Mouse (Mus musculus) telencephalon, adult 2 months (tissue): ENCODE measurements around the gene B3gnt8.
A peak's percentile ranks its signal among the peaks of the same experiment; 100 is the strongest.

ENCODE experiments used
- DNase-seq: peaks from one replicate; pipeline ENCODE4 v3.0.0-alpha.2; 2011; ENCODE audit warnings: low read depth, low spot score

The B3gnt8 gene

DNA sequence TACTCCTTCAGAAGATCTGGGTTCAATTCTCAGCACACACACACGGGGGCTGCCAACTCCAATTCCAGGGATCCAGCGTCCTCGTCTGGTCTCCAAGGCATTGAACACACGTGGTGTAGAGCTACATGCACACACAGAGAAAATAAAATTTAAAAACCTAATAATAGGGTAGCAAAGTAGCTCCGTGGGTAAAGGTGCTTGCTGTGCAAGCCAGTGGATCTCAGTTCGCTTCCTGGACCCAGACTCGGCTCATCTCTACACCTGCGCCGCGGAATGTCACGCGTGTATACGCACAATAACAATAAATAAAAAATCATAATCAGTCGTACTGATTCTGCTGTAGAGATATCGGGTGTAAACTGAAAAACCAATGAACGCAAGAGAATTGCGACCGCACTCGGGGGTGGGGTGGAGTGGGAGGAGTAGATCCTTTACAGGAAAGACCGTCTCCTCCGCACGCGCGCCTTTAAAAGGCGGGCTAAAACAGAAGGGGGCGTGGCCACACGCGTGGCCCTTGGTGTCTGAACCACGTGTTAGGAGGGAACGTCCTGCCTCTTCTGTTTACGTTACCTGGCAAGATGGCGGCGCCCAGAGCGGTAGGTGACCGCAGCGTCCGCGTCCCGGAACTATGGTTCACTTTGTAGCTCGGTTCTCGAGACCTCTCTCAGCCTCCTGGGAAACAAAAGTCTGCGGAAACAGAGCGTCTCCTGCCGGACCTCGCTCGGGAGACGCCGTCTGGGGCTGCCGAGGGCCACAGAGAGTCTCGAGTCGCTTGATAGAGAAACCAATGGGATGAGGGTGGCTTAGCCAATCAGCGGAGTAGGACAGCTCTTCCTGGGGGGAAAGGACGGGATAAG, 7.4 kb upstream of the B3gnt8 start, which contains the start of gene Dmac2:
Gene Dmac2 (plus strand): TSS at position 550 of the 857 bp plus-strand sequence.
- DNase-seq = peak; percentile 90

DNA sequence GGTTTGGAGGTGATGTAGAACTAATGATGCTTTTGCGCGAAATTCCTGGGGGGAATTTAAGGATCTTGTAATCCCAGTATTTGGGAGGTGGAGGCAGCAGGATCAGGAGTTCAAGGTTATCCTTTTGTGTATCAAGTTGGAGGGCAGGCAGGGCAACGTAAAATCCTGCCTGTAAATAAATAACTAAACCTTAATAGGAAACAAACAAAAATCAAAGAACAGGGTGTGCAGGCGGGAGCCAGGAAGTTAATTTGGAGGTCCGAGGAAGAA, 6.8 kb upstream of the B3gnt8 start:
- DNase-seq = no peak

DNA sequence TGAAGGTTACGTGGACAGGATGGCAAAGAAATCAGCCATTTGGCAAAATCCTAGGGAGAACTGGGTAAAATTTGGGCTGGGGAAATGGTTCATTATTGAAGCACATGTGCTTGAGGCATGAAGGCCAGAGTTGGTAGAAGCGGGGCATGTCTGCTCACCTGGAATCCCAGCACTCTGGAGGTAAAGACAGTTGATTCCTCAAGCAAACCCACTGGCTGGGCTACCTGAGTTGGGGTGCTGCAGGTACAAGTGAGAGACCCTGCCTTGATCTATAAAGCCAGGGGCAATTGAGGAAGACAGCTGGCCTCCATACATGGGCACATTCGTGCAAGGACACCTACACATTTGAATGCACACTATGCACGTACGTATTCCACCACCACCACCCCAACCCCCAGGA, 6.4 kb upstream of the B3gnt8 start:
- DNase-seq = no peak

- DNase-seq = no peak
Measured at GRCm38 (mm10) chr7:25620751-25621150, 5.7 kb upstream of the B3gnt8 start.

- no peak for DNase-seq
Measured at GRCm38 (mm10) chr7:25623857-25624370, 2.5 kb upstream of the B3gnt8 start.

DNA sequence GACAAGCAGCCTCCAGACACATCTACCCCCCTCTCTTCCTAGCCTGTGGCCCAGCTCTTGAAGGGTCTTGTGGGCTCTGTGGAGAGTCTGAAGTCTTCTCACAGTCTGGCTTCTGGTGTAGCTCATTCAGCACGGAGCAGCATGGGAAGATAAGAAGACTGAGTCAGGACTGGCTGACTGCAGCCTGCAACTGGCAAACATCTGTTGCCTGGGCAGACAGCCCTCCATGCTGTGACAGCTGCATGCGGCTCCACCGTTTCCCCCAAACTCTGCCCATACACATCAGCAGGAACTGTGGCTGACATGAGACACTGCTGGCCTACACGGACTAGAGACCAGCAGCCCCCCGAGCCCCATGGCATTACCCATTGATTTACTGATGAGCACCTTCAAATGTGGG, 1.6 kb upstream of the B3gnt8 start:
- no peak for DNase-seq

DNA sequence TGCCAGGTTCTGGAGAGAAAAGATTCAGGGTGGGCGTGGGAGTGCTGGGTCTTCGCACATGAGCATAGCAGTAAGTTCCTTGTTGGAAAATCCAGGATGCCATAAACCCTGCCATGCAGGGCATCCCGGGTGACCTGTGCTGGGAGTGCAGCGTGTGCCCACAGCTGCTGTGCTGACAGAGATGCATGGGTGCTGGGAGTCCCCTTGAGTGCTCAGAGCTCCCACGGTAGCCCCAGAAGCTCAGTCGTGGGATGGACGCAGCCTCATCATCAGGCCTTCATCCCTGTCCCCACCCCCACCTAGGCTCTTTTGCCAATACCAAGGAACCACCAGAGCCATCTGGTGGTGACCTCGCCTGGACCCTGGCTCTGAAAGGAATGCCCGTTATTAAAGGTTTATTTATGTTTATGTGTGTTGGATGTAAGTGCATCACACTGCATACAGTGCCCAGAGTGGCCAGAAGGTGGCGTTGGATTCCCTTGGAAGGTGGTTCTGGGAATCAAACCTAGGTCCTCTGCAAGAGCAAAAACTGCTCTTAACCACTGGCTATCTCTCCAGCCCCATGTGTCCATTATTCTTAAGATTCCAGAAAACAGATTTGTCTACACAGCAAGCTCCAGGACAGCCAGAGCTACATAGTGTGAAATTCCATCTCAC, 732 bp upstream of the B3gnt8 start:
- DNase-seq = no peak

DNA sequence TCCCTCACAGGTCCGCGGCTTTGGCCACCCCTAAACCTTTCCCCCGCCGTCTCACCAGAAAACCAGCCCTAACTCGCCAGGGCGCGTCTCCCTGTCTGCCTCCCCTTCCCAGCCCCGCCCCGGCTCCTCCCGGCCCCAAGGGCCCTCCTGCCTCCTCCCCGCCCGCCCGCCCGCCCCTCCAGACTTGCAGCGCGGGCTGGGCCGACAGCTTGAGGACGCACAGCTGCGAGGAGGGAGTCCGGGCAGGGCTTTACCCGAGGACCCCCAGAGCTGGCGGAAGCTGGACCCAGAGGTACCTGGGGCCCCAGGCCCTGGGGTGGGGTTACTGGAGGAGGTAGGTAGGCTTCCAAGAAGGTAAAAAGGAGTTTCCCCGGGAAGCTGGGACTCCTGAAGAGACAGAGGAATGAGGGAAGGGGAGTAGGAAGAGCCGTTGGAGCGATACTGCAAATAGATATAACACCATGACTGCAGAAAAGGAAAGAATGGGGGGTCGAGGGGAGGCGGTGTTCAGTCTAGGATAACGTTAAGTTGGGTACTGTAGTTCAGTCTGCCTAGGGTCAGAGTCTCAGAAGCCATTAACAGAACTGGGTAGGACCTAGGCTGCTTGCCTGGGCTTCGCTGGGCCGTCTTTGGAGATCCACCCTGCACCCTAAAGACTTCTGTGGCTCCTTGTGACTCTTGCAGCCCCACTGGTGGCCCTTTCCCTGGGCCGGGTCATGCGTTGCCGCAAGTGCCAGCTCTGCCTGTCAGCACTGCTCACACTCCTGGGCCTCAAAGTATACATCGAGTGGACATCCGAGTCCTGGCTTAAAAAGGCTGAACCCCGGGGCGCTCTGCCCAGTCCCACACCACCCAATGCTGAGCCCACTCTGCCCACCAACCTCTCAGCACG, 1.2 kb downstream of the B3gnt8 start:
- no peak for DNase-seq

DNA sequence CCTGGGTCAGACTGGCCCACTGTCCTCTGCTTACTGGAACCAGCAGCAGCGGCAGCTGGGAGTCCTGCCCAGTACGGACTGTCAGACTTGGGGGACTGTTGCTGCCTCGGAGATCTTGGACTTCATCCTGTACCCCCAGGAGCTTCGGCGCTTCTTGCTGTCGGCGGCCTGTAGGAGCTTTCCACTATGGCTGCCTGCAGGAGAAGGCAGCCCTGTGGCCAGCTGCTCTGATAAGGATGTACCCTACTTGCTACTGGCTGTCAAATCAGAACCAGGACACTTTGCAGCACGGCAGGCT, 1.8 kb downstream of the B3gnt8 start:
- DNase-seq = no peak

- no peak for DNase-seq
Measured at GRCm38 (mm10) chr7:25632679-25633078, 6.2 kb downstream of the B3gnt8 start.

- DNase-seq = no peak
Measured at GRCm38 (mm10) chr7:25636373-25636772, 9.9 kb downstream of the B3gnt8 start.

DNA sequence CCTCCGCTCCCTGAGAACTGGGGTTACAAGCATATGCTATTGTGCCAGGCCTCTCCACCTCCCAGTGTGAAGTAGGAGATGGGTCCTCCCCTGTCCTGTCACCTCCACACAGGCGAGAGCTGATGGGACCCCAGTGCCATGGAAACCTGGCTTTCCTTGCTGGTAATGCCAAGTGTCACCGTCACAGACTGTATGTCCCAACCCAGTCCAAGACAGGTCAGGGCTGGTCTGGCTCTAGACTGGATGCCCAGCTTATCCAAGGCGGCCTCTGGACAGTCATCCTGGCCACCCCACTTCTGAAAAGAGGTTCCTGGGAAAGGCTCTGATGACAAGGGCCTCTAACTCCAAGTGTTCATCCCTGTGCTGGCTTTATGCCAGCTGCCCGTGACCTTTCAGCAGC, 10.6 kb downstream of the B3gnt8 start:
- no peak for DNase-seq

DNA sequence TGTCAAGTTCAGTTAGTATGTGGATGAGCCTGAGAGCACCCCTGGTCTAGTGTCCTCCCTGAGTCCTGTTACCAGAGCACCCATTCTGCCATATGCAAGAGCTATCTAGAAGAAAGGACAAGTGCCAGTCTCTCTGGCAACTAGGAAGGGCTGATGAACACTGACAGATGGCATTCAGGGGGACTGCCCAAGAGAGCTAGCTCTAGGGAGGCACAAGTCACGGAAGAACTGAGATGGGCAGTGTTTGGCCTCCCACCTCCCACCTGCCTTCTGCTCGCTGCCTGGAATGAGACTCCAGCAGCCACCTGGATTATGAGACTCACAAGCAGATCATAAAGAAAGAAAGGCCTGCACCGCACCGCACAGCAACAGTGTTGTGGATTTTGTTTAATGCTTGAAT, 13.3 kb downstream of the B3gnt8 start:
- peak; percentile 55 for DNase-seq

DNA sequence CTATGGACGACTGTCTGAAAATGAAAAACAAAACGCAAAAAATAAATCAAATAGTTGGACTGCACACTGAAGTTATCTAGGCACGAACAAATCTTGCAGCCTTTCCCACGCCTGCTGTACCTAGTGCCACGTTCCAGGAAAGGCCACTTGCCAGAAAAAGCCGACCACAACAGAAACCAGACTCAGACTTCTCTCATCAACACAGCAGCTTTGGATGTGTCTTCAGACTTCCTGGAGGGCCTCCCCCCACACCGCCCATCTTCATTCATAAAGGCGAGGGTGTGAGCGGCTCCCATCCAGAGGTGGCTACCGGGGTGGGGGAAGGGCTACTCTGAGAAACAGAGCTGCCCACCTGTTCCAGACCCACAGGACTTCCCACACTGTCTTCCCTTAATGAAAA, 17.7 kb downstream of the B3gnt8 start:
- no peak for DNase-seq

DNA sequence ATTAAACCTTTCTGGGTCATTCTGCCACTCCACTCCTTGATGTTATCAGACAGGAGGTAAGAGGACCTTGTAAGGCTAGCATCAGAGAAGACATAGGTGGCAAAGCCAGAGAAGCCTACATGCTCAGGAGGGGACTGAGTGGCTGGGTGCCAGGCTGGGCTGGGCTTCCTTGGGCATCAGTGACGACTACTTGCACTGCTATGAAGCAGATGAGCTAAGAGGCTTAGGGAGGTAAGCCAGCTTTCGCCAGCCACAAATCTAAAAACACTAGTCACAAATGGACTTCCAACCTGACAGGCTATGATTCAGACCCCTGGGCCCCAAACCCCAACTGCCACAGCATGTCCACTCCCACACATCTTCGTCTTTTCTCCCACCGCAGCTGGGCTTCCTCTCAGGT, 18.2 kb downstream of the B3gnt8 start:
- no peak for DNase-seq

- DNase-seq = no peak
Measured at GRCm38 (mm10) chr7:25645074-25645473, 18.6 kb downstream of the B3gnt8 start.

- no peak for DNase-seq
Measured at GRCm38 (mm10) chr7:25647574-25648123, 21.2 kb downstream of the B3gnt8 start.

GRCm38 (mm10) chr7:25649839-25650238, 23.4 kb downstream of the B3gnt8 start:
- no peak for DNase-seq

DNA sequence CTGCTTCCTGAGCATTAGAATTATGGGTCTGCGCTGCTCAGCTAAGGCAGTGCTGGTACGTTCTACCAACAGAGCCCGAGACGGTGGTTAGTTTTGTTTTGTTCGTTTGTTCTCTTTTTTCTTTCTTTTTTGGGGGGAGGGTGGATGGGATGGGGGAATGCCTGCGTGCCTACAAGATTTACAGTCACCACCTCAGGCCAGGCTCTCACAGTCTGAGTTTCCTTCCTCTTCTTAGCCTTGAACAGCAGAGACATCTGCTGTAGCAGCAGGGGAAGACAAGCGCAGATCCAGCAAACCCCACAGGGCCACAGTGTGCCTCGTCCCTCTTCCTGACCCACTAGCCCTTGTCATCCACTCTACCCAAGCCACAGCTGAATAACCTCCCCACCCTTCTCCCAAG, 24.8 kb downstream of the B3gnt8 start:
- DNase-seq = no peak

GRCm38 (mm10) chr7:25652244-25652759, 25.8 kb downstream of the B3gnt8 start:
- no peak for DNase-seq

DNA sequence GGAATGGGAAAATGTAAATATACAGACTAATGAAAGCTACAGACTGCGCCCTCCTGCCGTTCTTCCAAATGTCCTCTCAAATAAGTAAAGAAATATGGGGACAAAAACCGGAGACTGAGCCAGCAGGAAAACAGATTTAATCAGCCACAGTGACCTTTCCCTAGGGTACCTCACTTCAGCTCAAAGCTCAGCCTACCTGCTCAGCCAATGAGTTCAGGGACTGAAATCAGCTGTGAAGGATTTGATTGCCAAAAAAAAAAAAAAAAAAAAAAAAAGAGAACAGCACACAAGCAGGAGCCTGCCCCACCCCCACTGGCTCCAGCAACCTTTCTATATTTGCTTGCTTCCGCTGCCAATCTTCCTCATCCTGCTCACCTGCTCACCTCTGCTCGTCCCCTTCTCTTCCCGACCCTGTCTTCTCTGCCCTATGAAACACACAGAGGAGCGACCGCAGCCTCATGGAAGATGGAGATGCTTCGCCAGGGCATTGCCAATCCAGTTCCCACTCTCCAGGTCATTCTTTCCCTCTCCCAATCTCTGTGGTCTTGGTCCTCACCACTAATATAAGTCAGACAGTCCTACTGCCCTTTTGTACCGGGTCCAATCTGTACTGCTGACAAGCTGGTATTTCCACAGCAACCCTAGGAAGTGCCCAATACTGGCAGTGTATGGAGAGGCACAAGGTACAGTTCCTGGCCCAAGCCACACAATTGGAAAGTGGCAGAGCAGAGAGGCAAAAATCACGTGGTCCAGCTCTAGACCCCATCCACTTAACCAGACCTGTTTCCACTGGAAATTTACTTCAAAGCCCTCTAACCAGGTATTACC, 29.4 kb downstream of the B3gnt8 start:
- no peak for DNase-seq
